Mouse (Mus musculus) liver, adult (tissue): Measurements from ENCODE around the gene Vamp9.

Experiments
- GATA4 ChIP-seq: IDR thresholded peaks from 2 replicates; pipeline ENCODE4 v1.6.1; 2014; ENCODE audit warnings: mild to moderate bottlenecking, low read length; ENCODE audit not compliant: insufficient replicate concordance

Gene Vamp9

DNA sequence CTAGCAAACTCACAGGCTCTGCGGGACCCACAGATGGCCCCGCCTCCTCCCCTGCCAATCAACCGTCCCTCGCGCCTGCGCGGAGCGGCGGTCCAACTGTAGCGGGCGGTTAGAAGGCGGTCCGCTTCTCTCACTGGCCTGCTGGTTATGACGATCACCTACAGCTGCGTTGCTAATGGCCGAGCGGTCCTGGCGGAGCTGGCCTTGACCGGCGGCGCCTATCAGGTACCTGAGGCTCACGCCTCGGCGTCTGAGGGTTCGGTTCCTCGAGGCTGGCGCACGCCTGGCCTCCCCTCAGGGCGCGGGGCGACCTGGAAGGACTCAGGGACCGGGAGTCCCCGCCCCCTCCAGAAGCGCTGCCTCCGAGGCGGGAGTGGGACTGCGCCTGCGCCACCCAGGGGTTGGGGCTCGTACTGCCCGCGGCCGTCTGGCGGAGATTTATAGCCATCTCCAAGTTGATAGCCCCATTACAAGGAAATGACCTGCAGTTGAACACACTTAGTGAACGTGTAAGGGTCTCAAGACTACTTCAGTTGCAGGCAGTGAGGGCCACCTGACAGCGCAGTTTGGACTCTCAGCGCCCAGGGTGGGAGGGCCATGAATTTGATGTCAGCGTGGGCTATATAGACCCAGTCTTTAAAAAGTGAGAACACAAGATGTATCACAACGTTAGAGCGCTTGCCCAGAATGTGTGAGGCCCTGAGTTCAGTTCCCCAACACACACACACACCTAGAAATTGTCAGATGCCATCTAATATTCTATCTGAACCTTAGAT is at the start of gene Vamp9:
TSS of gene Vamp9 (plus strand) at position 74 of the 776 bp plus-strand sequence.
- TF ChIP-seq GATA4, result peak; percentile 57; the same call in 1 of the 2 replicates

DNA sequence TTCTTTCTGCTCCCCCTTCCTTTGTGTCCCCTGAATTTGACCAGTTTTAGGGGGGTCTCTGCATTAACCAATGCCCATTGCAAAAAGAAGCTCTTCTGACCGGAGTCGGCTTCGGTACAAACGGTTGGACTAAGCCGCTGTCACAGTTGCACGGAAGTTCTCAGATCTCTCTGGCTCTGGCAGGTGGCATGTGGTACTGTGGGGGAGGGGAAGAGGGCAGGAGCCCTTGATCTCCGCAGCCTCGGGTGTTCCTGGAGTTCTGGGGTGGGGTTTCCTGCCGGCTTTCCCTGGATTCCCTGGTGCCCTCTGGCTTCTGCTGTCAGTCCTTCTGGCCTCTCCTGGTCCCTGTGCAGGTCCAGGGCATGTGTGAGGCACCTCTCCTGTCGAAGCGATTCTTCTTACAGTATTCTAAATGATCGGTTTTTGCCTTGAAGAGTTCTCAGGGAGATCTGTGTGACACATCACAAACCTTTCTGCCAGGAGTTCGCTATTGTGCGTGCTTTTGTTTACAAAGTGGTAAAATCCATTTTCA is 48.9 kb upstream of the Vamp9 start:
- no peak for TF ChIP-seq GATA4

DNA sequence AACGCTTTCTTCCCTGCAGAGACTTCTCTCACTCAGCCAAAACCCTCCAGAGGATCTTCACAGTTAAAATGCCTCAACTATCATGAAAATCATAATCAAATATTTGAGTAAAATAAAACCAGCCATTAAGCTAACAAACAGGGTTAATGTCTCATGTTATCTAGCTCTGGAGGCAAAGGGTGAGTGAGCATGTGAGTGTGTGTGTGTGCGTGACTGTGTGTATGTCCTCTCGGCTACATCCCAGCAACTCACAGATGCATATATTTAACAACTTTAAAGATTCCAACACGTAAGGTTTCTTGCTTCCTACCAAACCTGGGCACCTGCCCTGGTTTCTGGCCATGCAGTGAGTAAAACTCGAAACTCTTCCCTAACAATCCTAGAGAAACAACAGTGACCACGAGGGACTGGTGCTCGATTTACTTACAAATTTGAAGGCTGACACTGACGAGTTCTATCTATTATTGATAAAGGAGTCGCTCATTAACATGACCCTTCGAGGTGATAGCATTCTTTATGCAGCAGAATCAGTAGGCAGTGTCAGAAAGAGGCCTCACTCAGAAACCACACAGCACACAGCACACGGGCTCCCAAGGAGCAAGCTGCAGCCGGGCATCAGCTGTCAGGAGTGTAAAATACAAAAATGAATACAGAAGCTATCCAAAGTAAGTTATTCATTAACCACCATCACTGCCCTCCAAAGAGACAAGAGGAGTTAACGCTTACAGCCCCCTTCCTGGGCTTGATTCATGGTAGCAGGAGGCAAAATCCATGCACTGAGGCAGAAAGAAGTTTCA is 46.2 kb upstream of the Vamp9 start:
- TF ChIP-seq GATA4, result no peak

DNA sequence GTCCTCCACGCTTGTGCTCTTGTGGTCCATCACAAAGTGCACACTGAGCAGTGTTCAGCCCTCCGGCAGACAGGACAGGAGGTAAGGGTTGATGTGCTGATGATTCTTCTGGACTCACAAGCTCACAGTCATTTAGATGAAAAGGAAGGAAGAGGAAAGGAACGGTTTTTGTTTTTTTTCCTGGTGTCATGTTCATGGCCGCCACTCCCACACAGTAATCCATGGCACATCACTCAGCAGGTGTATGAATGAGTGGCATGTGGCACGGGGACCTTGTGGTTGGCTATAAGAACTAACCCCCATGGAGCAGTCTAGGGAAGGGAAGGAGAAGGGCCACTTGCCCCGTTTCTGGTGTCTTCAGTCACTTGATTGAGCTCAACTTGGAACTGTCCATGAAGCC is 44.2 kb upstream of the Vamp9 start:
- no peak for TF ChIP-seq GATA4

DNA sequence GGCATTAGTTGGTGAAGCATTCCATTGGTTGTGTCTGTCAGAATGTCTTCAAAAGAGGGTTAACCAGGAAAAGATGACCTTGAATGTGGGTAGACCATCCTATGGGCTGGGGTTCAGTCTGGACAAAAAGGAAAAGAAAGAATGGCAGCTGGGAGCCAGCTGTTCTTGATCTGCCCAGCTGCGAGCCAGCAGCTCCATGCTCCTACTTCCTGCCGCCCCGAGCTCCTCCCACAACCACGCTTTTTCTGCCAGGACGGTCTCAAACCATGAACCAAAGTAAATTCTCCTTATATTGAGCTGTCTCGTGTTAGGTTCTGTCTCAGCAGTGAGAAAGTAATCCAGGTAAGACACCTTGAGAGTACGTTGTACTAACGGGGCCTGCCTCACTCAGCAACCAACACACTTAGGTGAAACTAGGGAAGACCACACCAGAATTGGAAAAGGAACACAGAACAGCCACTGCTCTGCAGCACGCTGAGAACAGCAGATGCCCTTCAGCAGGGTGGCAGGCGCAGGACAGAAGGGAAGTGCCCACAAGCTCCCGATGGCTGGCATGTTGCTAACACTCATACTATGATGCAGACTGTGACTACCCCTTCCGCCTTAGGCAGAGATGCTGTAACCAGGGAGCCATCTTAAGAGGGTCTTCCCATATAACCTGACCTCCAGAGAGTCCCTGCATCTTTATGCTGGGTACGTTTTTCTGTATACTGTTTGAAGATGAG is 42.2 kb upstream of the Vamp9 start:
- no peak for TF ChIP-seq GATA4

DNA sequence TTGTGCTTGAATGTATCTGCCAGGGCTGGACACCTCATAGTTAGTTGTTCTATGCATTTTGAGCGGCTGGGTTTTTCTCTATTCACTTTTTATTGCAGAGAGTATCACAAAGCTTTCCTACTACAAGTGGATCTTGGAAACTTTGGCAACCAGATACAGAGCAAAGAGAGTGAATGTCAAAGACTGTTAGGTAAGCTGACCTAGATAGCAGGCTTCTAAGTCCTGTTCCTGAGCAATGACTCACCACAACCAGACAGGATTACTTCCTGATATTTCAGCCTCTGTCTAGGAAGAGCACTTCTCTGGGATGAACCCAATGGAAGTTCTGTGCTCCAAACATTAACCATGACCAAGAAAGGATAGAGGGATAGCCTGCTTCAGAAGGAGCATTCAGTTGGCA is 40.3 kb upstream of the Vamp9 start:
- no peak for TF ChIP-seq GATA4

DNA sequence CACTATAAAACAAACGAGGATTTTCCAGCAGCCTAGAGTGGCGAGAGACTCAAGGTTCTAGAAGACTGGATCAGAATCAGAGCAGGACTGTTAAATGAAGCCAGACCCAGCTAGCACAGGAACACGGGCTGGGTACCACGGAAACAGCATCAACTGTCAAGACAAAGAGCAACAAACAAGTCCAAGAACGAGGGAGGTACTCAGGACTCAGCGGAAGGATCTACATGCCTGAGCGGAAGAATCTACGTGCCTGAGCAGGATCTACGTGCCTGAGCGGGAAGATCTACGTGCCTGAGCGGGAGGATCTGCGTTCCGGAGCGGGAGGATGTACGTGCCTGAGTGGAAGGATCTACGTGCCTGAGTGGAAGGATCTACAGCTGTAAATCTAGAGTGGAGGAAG is 37.8 kb upstream of the Vamp9 start:
- no peak for TF ChIP-seq GATA4

DNA sequence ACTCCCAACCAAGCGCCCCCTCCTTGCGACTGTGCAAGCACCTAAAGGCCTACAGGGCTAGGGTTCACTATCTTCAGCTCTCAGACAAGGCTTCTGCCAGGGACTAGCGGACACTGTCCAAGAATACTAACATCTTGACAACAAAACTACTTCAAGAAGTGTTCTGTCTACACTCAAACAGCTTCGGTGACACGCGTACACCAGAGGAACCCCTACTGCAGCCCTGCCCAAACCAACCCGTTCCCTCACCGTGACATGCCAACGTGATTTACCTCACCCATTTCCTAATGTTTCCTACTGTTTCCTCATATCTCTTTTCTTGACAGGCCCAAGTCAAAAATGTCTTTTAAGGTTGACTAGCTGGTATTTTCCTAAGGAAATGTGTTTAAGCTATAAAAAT is 37.1 kb upstream of the Vamp9 start:
- no peak for TF ChIP-seq GATA4

DNA sequence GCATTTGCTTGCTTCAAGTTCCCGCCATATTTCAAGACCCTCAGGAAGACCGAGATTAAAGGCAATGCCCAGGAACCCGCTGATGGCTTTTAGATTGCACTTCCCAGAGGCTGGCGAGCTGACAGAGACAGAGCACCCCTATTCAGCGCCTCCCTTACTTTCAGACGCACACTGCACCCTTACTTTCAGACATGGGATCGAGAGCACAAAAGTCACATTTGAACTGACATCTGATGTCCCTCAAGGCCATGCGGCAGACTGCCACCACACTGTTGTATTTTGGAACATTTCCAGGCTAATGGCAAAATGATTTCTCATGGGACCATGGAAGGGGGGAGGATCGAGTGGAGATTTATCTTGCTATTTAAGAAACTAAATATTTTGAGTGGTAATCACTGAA is 28.5 kb upstream of the Vamp9 start:
- no peak for TF ChIP-seq GATA4

DNA sequence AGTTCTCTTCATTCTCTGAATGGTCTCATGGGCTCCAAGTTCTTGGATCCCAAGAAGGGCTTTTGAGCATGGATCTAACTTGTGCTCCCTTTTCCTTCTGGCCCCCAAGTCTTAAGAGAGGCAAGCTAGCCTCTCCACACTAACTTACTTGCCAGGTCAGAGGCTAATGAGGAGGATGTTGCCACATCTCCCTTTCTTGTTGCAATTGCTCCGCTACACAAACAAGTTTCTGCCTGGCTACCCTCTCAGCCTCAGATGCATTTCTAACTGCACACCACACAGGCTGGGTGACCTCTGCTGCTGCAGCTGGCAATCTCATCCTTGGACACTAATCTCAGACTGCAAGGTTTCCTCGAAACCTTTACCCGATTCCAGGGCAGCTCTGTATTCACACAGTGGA is 23.6 kb upstream of the Vamp9 start:
- TF ChIP-seq GATA4, result no peak

DNA sequence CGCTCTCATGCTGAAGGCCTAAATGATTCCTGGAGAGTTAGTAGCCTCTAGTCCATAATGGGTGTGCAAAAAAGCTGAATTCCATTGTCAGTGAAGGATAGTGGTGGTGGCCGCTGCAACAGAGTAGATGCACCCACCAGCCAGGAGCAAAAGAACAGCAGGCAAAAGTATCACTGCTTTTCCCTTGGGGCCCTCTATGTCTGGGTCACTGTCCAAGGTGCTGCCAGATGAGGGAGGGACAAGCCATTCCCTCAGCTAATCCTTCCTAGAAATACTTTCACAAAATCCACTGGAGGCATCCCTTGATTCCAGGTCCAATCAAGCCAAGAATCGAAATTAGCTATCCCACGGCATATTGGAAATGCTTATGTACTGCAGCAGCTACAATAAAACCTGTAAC is 22.0 kb upstream of the Vamp9 start:
- TF ChIP-seq GATA4, result no peak

DNA sequence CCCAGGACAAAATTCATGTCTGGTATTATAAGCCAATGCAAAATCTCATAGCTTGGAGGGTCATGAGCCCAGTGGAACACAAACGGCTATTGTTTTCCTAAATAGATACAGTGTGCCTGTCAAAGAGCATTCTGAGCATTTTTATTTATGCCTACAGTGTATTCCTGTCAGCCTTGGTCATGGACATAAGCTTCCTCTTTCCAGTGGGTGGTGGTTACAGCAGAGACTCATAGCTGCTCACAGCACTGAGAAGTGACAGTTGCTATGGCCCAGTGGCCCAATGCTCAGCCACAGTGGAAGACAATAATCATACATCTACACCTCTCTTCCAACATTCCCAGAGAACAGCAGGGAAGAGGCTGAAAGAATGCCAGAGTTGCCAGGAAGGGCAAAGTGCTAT is 18.9 kb upstream of the Vamp9 start:
- TF ChIP-seq GATA4, result no peak

DNA sequence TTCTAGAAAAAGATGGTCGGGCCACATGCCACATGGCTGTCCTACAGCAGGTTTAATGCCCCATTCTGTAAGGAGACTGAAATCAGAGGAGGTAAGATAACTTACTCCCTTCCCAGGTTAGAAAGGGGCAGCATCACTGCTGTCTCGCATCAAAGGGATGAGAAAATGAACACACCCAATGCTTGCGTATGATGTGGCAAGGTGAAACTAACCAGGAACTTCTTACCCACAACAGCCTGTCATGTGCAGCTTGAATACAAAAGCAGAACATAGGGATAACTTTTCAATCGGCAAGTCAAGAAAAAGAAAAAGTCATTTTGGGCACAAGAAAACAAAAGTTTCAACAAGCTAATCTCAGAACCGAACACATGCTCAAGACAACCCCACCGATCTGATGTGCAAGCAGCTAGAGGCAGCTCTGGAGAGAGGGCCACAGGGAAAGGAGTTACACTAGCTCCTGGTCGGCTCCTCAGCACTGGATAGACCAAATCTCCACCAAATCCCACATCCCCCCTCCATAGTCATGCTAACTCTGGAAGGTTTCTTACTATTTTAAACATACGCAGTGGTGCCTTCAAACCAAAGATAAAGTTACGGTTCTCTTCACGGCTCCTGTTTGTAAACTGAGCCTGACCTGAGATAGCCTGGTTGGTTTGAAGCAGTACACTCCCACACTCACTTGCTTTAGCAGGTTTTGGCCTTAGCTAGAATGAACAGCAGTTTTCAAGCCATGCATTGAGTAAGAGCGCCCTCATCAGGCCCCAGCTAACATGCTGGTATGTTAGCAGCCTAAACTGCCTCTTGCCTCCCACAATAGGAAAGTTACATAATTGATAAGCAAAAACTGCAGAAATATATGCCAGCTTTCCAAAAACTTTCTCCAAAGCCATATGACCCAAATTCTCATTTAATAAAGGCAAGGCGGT is 14.3 kb upstream of the Vamp9 start:
- no peak for TF ChIP-seq GATA4

DNA sequence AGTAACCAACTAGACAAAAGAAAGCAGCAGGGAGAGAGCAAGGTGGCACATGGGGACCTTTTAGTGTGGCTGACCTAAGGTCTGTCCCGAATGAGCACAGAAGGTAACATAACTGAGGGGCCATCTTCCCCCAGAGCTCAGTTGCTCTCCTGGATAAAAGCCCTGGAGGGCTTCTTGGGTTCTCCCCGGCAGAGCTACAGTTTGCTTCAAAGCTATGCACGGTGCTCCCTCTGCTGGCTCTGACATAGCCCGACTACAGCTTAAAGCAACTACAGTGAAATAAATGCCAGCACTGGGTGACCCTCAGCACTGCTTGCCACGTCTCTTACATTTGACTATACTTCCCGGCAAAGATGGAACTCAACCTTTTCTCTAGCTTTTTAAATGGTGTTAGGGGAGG is 6.0 kb upstream of the Vamp9 start:
- TF ChIP-seq GATA4, result no peak

DNA sequence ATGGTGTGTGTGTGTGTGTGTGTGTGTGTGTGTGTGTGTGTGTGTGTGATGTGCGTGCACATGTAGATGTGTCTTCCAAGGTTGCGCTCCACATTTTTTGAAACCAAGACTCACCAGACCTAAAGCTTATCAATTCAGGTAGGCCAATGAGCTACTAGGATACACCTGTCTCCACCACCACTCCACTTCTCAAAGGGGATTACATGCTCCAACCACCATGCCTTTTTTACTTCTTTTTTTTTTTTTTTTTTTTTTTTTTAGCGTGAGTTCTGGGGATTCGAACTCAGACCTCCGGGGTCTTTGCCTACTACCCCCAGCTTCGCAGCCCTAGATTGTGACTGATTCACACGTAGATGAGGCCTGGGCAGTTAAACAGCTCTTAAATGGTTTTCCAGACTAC is 323 bp upstream of the Vamp9 start:
- no peak for TF ChIP-seq GATA4

DNA sequence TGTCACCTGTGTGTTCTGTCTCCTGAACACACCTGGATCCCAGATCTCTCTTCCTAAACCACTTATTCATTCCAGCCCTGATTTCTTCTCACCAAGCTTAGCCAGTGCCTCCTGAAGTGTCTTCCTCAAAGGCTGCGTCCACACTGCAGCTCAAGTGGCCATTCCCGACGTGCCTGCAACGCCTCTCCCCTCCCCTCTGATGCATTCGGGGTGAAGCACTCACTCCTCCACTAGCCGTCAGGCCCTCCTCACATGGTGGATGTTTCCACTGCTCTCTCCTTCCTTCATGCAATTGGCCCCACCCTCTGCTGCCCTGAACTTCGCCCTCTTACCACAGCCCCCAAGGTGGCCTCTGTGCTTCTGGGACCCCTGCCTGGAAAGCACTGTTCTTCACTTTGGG is 9.4 kb downstream of the Vamp9 start:
- no peak for TF ChIP-seq GATA4
